Mouse (Mus musculus) heart, postnatal 0 days (tissue): ENCODE results near the gene Ndufb5. TPM values are rescaled to one million over a fixed set of nuclear protein-coding genes. Genes with fewer than 3 reads are reported as not detected.

Source experiments
- ATAC-seq: fragments of 200-750 bp; cut with Nextera tagmentation; 2 replicates; pipeline ENCODE4 v1.8.0; 2017; ENCODE audit warnings: low read depth, moderate number of reproducible peaks, moderate library complexity; ENCODE audit not compliant: insufficient read depth
- DNase-seq: peaks from one replicate; pipeline ENCODE4 v3.0.0-alpha.2; 2016; ENCODE audit warnings: low spot score
- H3K27ac ChIP-seq: fragments of 300-500 bp; sonication (generic); 2 replicates; pipeline ENCODE4 v1.5.1; 2014; ENCODE audit warnings: low read depth, mild to moderate bottlenecking
- H3K27me3 ChIP-seq: fragments of 300-500 bp; sonication (generic); 2 replicates; pipeline ENCODE4 v1.6.1; 2014; ENCODE audit warnings: low read length, mixed read lengths; ENCODE audit not compliant: control insufficient read depth, insufficient read depth
- H3K36me3 ChIP-seq: fragments of 300-500 bp; sonication (generic); replicated peaks from 2 replicates; pipeline ENCODE4 v1.6.1; 2014; ENCODE audit warnings: low read length, mixed read lengths; ENCODE audit not compliant: control insufficient read depth, insufficient read depth
- H3K4me1 ChIP-seq: fragments of 300-500 bp; sonication (generic); 2 replicates; pipeline ENCODE4 v1.6.1; 2014; ENCODE audit warnings: antibody characterized with exemption; ENCODE audit not compliant: control insufficient read depth, insufficient read depth
- H3K4me2 ChIP-seq: fragments of 300-500 bp; sonication (generic); 2 replicates; pipeline ENCODE4 v1.6.1; 2014; ENCODE audit warnings: low read depth, mild to moderate bottlenecking, low read length, moderate library complexity
- H3K4me3 ChIP-seq: fragments of 300-500 bp; sonication (generic); 2 replicates; pipeline ENCODE4 v1.5.1; 2014; ENCODE audit warnings: low read depth, low read length
- H3K9ac ChIP-seq: fragments of 300-500 bp; sonication (generic); replicated peaks from 2 replicates; pipeline ENCODE4 v1.6.1; 2014; ENCODE audit warnings: low read depth, low read length, mixed read lengths
- H3K9me3 ChIP-seq: fragments of 300-500 bp; sonication (generic); replicated peaks from 2 replicates; pipeline ENCODE4 v1.6.1; 2016; ENCODE audit warnings: low read length; ENCODE audit not compliant: control insufficient read depth
- CTCF ChIP-seq: IDR thresholded peaks from 2 replicates; pipeline ENCODE4 v1.5.1; 2016; ENCODE audit warnings: antibody characterized with exemption, control low read depth, low read depth
- EP300 ChIP-seq: IDR thresholded peaks from 2 replicates; pipeline ENCODE4 v1.6.1; 2016; ENCODE audit warnings: antibody characterized with exemption, low read depth
- WGBS: fragments of 180-500 bp; shearing (Covaris S2); extraction: QIAGEN DNeasy Blood & Tissue Kit; methylation state at CpG from one replicate; pipeline ENCODE4 v1.1.7; 2014; 5-methylcytosine and 5-hydroxymethylcytosine counted together
- polyA plus RNA-seq: library from polyadenylated mRNA; unstranded; fragments of >200 nt; fragmentation: Nextera tagmentation; extraction: Ambion mirVana; gene quantifications from 2 replicates; pipeline ENCODE4 v1.2.1, GENCODE M21; 2015
- total RNA-seq: library from RNA; depleted of rRNA; stranded (reverse); fragments of >200 nt; gene quantifications from 2 replicates; pipeline ENCODE4 v1.2.3, GENCODE M21; 2014; ENCODE audit warnings: low replicate concordance; rRNA removed

The Ndufb5 gene
- total and polyA plus RNA-seq, 2 experiments from 2014 or later, result 1,180 to 2,037 TPM

- peak overlapping the region; percentile 82 for H3K27ac ChIP-seq
- peak; percentile 77 for DNase-seq
Measured at GRCm38 (mm10) chr3:32754384-32754915, 17.7 kb downstream of the Ndufb5 start.

GRCm38 (mm10) chr3:32759212-32759611, 22.4 kb downstream of the Ndufb5 start:
- Histone ChIP-seq H3K9me3 (no peaks in the 10 kb centered on the region), H3K4me3 (no peak overlapping the region), H3K27me3 (no peaks in the 10 kb centered on the region), H3K36me3 (no peaks in the 10 kb centered on the region), H3K9ac (no peak overlapping the region), H3K27ac (no peak overlapping the region), H3K4me1 (no peaks in the 10 kb centered on the region), H3K4me2 (no peak overlapping the region)
- TF ChIP-seq CTCF (no peak), EP300 (no peak)
- ATAC-seq (no peak), DNase-seq (no peak)
- WGBS, result 68% methylated on average over 5 of the region's 5 CpGs

More at GRCm38 (mm10) chr3:32754384-32754915, 17.7 kb downstream of the Ndufb5 start:
- Histone ChIP-seq H3K4me2 (no peak overlapping the region), H3K27me3 (no peaks in the 10 kb centered on the region), H3K9me3 (no peaks in the 10 kb centered on the region), H3K9ac (no peak overlapping the region), H3K4me3 (no peak overlapping the region), H3K36me3 (peaks cover 34% of the 10 kb centered on the region), H3K4me1 (no peaks in the 10 kb centered on the region; the same call in 1 of the 2 replicates)
- peak; percentile 86 for ATAC-seq
- 44% methylated on average over 3 of the region's 3 CpGs for WGBS
- TF ChIP-seq EP300 (no peak), CTCF (no peak)

- H3K27ac ChIP-seq, result no peak overlapping the region
- no peak overlapping the region for H3K4me3 ChIP-seq
- no peak overlapping the region for H3K9ac ChIP-seq
- WGBS, result 61% methylated on average over 8 of the region's 8 CpGs
- ATAC-seq, result no peak
- H3K4me1 ChIP-seq, result no peaks in the 10 kb centered on the region
- TF ChIP-seq CTCF (no peak), EP300 (no peak)
- no peaks in the 10 kb centered on the region for H3K36me3 ChIP-seq
- H3K4me2 ChIP-seq, result no peak overlapping the region
- no peaks in the 10 kb centered on the region for H3K27me3 ChIP-seq
- H3K9me3 ChIP-seq, result no peaks in the 10 kb centered on the region
- no peak for DNase-seq
Measured at GRCm38 (mm10) chr3:32762962-32763361, 26.2 kb downstream of the Ndufb5 start.

GRCm38 (mm10) chr3:32763902-32764301, 27.1 kb downstream of the Ndufb5 start:
- Histone ChIP-seq H3K4me1 (no peaks in the 10 kb centered on the region), H3K4me3 (no peak overlapping the region), H3K27ac (no peak overlapping the region), H3K4me2 (no peak overlapping the region), H3K27me3 (no peaks in the 10 kb centered on the region), H3K36me3 (no peaks in the 10 kb centered on the region), H3K9me3 (no peaks in the 10 kb centered on the region), H3K9ac (no peak overlapping the region)
- WGBS, result 33% methylated on average over 7 of the region's 7 CpGs
- peak; percentile 30 for DNase-seq
- no peak for TF ChIP-seq EP300
- no peak for TF ChIP-seq CTCF
- peak; percentile 64 for ATAC-seq

- ATAC-seq, result no peak
- 49% methylated on average over 2 of the region's 2 CpGs for WGBS
- no peak for DNase-seq
Measured at GRCm38 (mm10) chr3:32770781-32771180, 34.0 kb downstream of the Ndufb5 start.

More at GRCm38 (mm10) chr3:32770781-32771180, 34.0 kb downstream of the Ndufb5 start:
- Histone ChIP-seq H3K9ac (no peak overlapping the region), H3K4me2 (no peak overlapping the region), H3K9me3 (no peaks in the 10 kb centered on the region), H3K36me3 (no peaks in the 10 kb centered on the region), H3K27me3 (no peaks in the 10 kb centered on the region), H3K27ac (no peak overlapping the region), H3K4me1 (no peaks in the 10 kb centered on the region), H3K4me3 (no peak overlapping the region)
- no peak for TF ChIP-seq CTCF

Other genes starting within 250 kb of the Ndufb5 start
- gene Kcnmb3, start 244.8 kb upstream of the Ndufb5 start, total RNA-seq, result not detected in 2 replicates
- 0.07 and 0.08 TPM in 2 replicates for gene Kcnmb3, start 244.8 kb upstream of the Ndufb5 start, polyA plus RNA-seq
- 59.5 and 60.6 TPM in 2 replicates for gene Zfp639, start 226.7 kb upstream of the Ndufb5 start, total RNA-seq
- gene Zfp639, start 226.7 kb upstream of the Ndufb5 start, polyA plus RNA-seq, result 24.5 and 26.6 TPM in 2 replicates
- 101 and 106 TPM in 2 replicates for gene Mfn1, start 207.5 kb upstream of the Ndufb5 start, total RNA-seq
- 158 and 166 TPM in 2 replicates for gene Mfn1, start 207.5 kb upstream of the Ndufb5 start, polyA plus RNA-seq
- gene Gnb4, start 120.4 kb upstream of the Ndufb5 start, total RNA-seq, result 47.9 and 55.4 TPM in 2 replicates
- 36.8 and 38.6 TPM in 2 replicates for gene Gnb4, start 120.4 kb upstream of the Ndufb5 start, polyA plus RNA-seq
- gene Actl6a, start 30.7 kb upstream of the Ndufb5 start, total RNA-seq, result 54.2 and 68.2 TPM in 2 replicates
- gene Actl6a, start 30.7 kb upstream of the Ndufb5 start, polyA plus RNA-seq, result 53.2 and 58.0 TPM in 2 replicates
- gene Mrpl47, start 615 bp downstream of the Ndufb5 start, total RNA-seq, result 8.1 and 9.5 TPM in 2 replicates
- 39.0 and 42.7 TPM in 2 replicates for gene Mrpl47, start 615 bp downstream of the Ndufb5 start, polyA plus RNA-seq
- gene Usp13, start 80.6 kb downstream of the Ndufb5 start, total RNA-seq, result 79.8 and 83.4 TPM in 2 replicates
- gene Usp13, start 80.6 kb downstream of the Ndufb5 start, polyA plus RNA-seq, result 62.1 and 65.8 TPM in 2 replicates